Mouse (Mus musculus): Measurements from ENCODE around the gene Nrxn2. TPM values are rescaled to one million over a fixed set of nuclear protein-coding genes. Genes with fewer than 3 reads are reported as not detected.

Nrxn2 gene
- polyA plus RNA-seq, 2 experiments from 2014 or later: not detected

- no peak for ATAC-seq
Measured at GRCm38 (mm10) chr19:6452672-6453310, 34.3 kb downstream of the Nrxn2 start.

- no peak for ATAC-seq
Measured at GRCm38 (mm10) chr19:6453349-6453748, 34.8 kb downstream of the Nrxn2 start.

- no peak for ATAC-seq
Measured at GRCm38 (mm10) chr19:6454041-6454720, 35.6 kb downstream of the Nrxn2 start.

- ATAC-seq: no peak
Measured at GRCm38 (mm10) chr19:6459504-6459903, 41.0 kb downstream of the Nrxn2 start.

GRCm38 (mm10) chr19:6462841-6463240 lies 44.3 kb downstream of the Nrxn2 start:
- no peak for ATAC-seq

- ATAC-seq: no peak
Measured at GRCm38 (mm10) chr19:6464306-6465071, 46.0 kb downstream of the Nrxn2 start.

- no peak for ATAC-seq
Measured at GRCm38 (mm10) chr19:6465090-6465489, 46.6 kb downstream of the Nrxn2 start.

GRCm38 (mm10) chr19:6466945-6467344 lies 48.4 kb downstream of the Nrxn2 start:
- ATAC-seq: no peak

- no peak for ATAC-seq
Measured at GRCm38 (mm10) chr19:6467374-6467979, 48.9 kb downstream of the Nrxn2 start.

GRCm38 (mm10) chr19:6471630-6472029 lies 53.1 kb downstream of the Nrxn2 start:
- ATAC-seq: no peak

- no peak for ATAC-seq
Measured at GRCm38 (mm10) chr19:6472821-6473220, 54.3 kb downstream of the Nrxn2 start.

GRCm38 (mm10) chr19:6474706-6475105 lies 56.2 kb downstream of the Nrxn2 start:
- no peak for ATAC-seq

- ATAC-seq: no peak
Measured at GRCm38 (mm10) chr19:6475129-6475528, 56.6 kb downstream of the Nrxn2 start.

GRCm38 (mm10) chr19:6477007-6477406 lies 58.5 kb downstream of the Nrxn2 start:
- ATAC-seq: no peak

- ATAC-seq: no peak
Measured at GRCm38 (mm10) chr19:6478566-6478965, 60.0 kb downstream of the Nrxn2 start.

GRCm38 (mm10) chr19:6482886-6483285 lies 64.4 kb downstream of the Nrxn2 start:
- no peak for ATAC-seq

- ATAC-seq: no peak
Measured at GRCm38 (mm10) chr19:6485059-6485630, 66.6 kb downstream of the Nrxn2 start.

GRCm38 (mm10) chr19:6489030-6489429 lies 70.5 kb downstream of the Nrxn2 start:
- ATAC-seq: no peak

GRCm38 (mm10) chr19:6491538-6491937 lies 73.0 kb downstream of the Nrxn2 start:
- no peak for ATAC-seq

- no peak for ATAC-seq
Measured at GRCm38 (mm10) chr19:6492124-6492523, 73.6 kb downstream of the Nrxn2 start.

- no peak for ATAC-seq
Measured at GRCm38 (mm10) chr19:6493219-6493618, 74.7 kb downstream of the Nrxn2 start.

- ATAC-seq: no peak
Measured at GRCm38 (mm10) chr19:6494032-6494431, 75.5 kb downstream of the Nrxn2 start.

Data from CD4-positive, CD25-positive, alpha-beta regulatory T cell, adult 4 months (primary cell).